28 mouse cellular contexts compared by ENCODE assay signal in the genomic region with DNA sequence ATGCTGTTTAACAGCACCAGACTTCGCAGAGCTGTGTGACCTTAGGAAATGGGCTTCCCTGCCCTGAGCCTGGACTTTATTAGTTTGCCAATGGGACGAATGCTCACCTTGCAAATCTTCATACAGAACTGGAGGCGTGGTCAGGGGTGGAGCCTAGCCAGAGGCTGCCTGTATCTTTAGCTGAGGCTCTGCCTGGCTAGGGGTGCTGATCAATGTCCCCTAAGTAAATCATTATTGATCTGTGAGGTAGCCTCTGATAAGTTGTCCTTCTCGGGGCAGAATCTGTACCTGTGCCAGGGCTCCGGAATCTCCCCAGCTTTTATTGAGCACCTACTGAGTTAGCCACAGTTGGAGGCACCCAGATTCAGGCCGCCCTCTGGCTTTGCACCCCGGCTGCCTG. TPM values are rescaled to one million over a fixed set of nuclear protein-coding genes. Genes with fewer than 3 reads are reported as not detected.
A peak's percentile ranks its signal among the peaks of the same experiment; 100 is the strongest.
DNase-seq lines count a peak whose midpoint lies in the region; ATAC-seq and TF ChIP-seq lines count a peak whose summit lies in the region.
"Had no signal": no experiment of that assay in that cellular context is flagged by ENCODE, and none has a peak within 500 bp of the region (broad histone marks: within the 10 kb centered on the region; RNA-seq: fewer than 3 reads in every experiment).

No protein-coding gene starts in this region.

- peaks cover 2% of the 10 kb centered on the region; the same call in 1 of the 2 replicates for H3K36me3 ChIP-seq in intestine, embryonic 16.5 days (ENCODE audit: control insufficient read depth, insufficient read depth, low read length)
- H3K36me3 ChIP-seq in liver, embryonic 12.5 days, result peaks cover 23% of the 10 kb centered on the region
- H3K36me3 ChIP-seq in liver, postnatal 0 days (replicated peaks; ENCODE audit: insufficient read depth, low read length), result peaks cover 18% of the 10 kb centered on the region
- H3K36me3 ChIP-seq in midbrain, embryonic 14.5 days (ENCODE audit: control insufficient read depth, insufficient read depth, low read length), result no peaks in the 10 kb centered on the region
- H3K36me3 ChIP-seq in forebrain, postnatal 0 days (ENCODE audit: insufficient read depth), result no peaks in the 10 kb centered on the region
- H3K36me3 ChIP-seq: heart, embryonic 10.5 days; heart, embryonic 15.5 days had no signal

- peak; percentile 20; the same call in 1 of the 2 replicates for ATAC-seq in intestine, embryonic 16.5 days
- ATAC-seq in liver, embryonic 12.5 days, result no peak
- ATAC-seq in liver, postnatal 0 days, result no peak
- ATAC-seq in midbrain, embryonic 14.5 days (ENCODE audit: low FRiP score, low TSS enrichment), result no peak
- no peak for ATAC-seq in forebrain, postnatal 0 days
- ATAC-seq: CD4-positive, CD25-positive, alpha-beta regulatory T cell, adult 4 months; forebrain, embryonic 14.5 days; hindbrain, embryonic 16.5 days; midbrain, embryonic 16.5 days had no signal

- peak overlapping the region; percentile 61; the same call in 1 of the 2 replicates for H3K9ac ChIP-seq in intestine, embryonic 16.5 days (ENCODE audit: low read depth, low read length)
- H3K9ac ChIP-seq in liver, embryonic 12.5 days, result 0 out of 2 replicates have a peak overlapping the region, but pooled peaks have one; percentile 5
- peak overlapping the region; percentile 36; the same call in 1 of the 2 replicates for H3K9ac ChIP-seq in liver, postnatal 0 days (replicated peaks)
- no peak overlapping the region for H3K9ac ChIP-seq in midbrain, embryonic 14.5 days (replicated peaks; ENCODE audit: low read length)
- H3K9ac ChIP-seq in forebrain, postnatal 0 days, result no peak overlapping the region
- H3K9ac ChIP-seq: heart, embryonic 15.5 days had no signal

- no peak for TF ChIP-seq CTCF in liver, postnatal 0 days (IDR thresholded peaks at IDR 0.05; ENCODE audit: low read depth)
- TF ChIP-seq CTCF in lung, adult 2 months (IDR thresholded peaks at IDR 0.05; ENCODE audit: insufficient read depth, low read length), result no peak
- TF ChIP-seq CTCF in forebrain, postnatal 0 days (IDR thresholded peaks at IDR 0.05; ENCODE audit: low read depth), result no peak

- no peak for TF ChIP-seq POLR2A in lung, adult 2 months (IDR thresholded peaks at IDR 0.05; ENCODE audit: borderline replicate concordance, extremely low read depth, low read depth, low read length)

- no peaks in the 10 kb centered on the region for H3K27me3 ChIP-seq in intestine, embryonic 16.5 days (replicated peaks; ENCODE audit: control insufficient read depth, insufficient read depth, low read length)
- H3K27me3 ChIP-seq in liver, embryonic 12.5 days (replicated peaks), result 0 out of 2 replicates have a peak, but pooled peaks cover 3% of the 10 kb centered on the region
- H3K27me3 ChIP-seq in liver, postnatal 0 days (ENCODE audit: insufficient read depth, low read length), result no peaks in the 10 kb centered on the region
- no peaks in the 10 kb centered on the region for H3K27me3 ChIP-seq in midbrain, embryonic 14.5 days (ENCODE audit: control insufficient read depth, insufficient read depth, low read length)
- no peaks in the 10 kb centered on the region for H3K27me3 ChIP-seq in forebrain, postnatal 0 days (ENCODE audit: insufficient read depth, low read length)
- H3K27me3 ChIP-seq: heart, embryonic 15.5 days had no signal

- H3K9me3 ChIP-seq in intestine, embryonic 16.5 days (ENCODE audit: control insufficient read depth, low read length), result peaks cover 2% of the 10 kb centered on the region; the same call in 1 of the 2 replicates
- peaks cover 3% of the 10 kb centered on the region; the same call in 1 of the 2 replicates for H3K9me3 ChIP-seq in liver, embryonic 12.5 days (replicated peaks)
- H3K9me3 ChIP-seq in liver, postnatal 0 days (ENCODE audit: low read length), result no peaks in the 10 kb centered on the region; the same call in 1 of the 2 replicates
- H3K9me3 ChIP-seq in midbrain, embryonic 14.5 days (ENCODE audit: control insufficient read depth, low read length), result no peaks in the 10 kb centered on the region
- H3K9me3 ChIP-seq in forebrain, postnatal 0 days (ENCODE audit: low read length), result no peaks in the 10 kb centered on the region
- H3K9me3 ChIP-seq: heart, embryonic 10.5 days; heart, embryonic 15.5 days had no signal

- H3K4me2 ChIP-seq in intestine, embryonic 16.5 days (ENCODE audit: low read depth, low read length), result peak overlapping the region; percentile 26
- H3K4me2 ChIP-seq in liver, embryonic 12.5 days, result no peak overlapping the region
- H3K4me2 ChIP-seq in liver, postnatal 0 days (ENCODE audit: low read depth, low read length), result peak overlapping the region; percentile 69
- no peak overlapping the region for H3K4me2 ChIP-seq in midbrain, embryonic 14.5 days (ENCODE audit: low read length)
- H3K4me2 ChIP-seq in forebrain, postnatal 0 days (ENCODE audit: low read depth), result no peak overlapping the region
- H3K4me2 ChIP-seq: heart, embryonic 15.5 days had no signal

- peak overlapping the region; percentile 38 for H3K4me3 ChIP-seq in intestine, embryonic 16.5 days (ENCODE audit: low read length)
- no peak overlapping the region for H3K4me3 ChIP-seq in liver, embryonic 12.5 days
- peak overlapping the region; percentile 49 for H3K4me3 ChIP-seq in liver, postnatal 0 days (ENCODE audit: low read depth, low read length)
- H3K4me3 ChIP-seq in lung, adult 2 months (replicated peaks; ENCODE audit: extremely low read depth, low read depth, low read length), result no peak overlapping the region
- H3K4me3 ChIP-seq in midbrain, embryonic 14.5 days (replicated peaks; ENCODE audit: low read depth, low read length), result no peak overlapping the region
- no peak overlapping the region for H3K4me3 ChIP-seq in forebrain, postnatal 0 days (ENCODE audit: low read depth, low read length)
- H3K4me3 ChIP-seq: gastrocnemius, adult 2 months; heart, embryonic 10.5 days; heart, embryonic 15.5 days had no signal

- peak overlapping the region; percentile 64 for H3K27ac ChIP-seq in intestine, embryonic 16.5 days (ENCODE audit: low read length)
- no peak overlapping the region for H3K27ac ChIP-seq in liver, embryonic 12.5 days
- peak overlapping the region; percentile 95 for H3K27ac ChIP-seq in liver, postnatal 0 days (ENCODE audit: low read depth)
- no peak overlapping the region for H3K27ac ChIP-seq in midbrain, embryonic 14.5 days (replicated peaks; ENCODE audit: low read depth, low read length)
- no peak overlapping the region for H3K27ac ChIP-seq in forebrain, postnatal 0 days (ENCODE audit: low read depth, low read length)
- H3K27ac ChIP-seq: gastrocnemius, adult 2 months; heart, embryonic 10.5 days; heart, embryonic 15.5 days; macrophage had no signal

- no peak for DNase-seq in liver, postnatal 0 days
- DNase-seq in heart, adult 18-20 months, result no peak
- DNase-seq in lung, adult 2 months, result no peak
- DNase-seq in midbrain, embryonic 14.5 days, result no peak
- no peak for DNase-seq in forebrain, postnatal 0 days
- DNase-seq: adrenal gland, postnatal 25 days; cerebellum, adult 18-20 months; cerebellum, postnatal 10 days; gastrocnemius, adult 2 months; gastrocnemius, postnatal 36 days; kidney, adult 9 months; kidney, postnatal 10 days; layer of hippocampus, adult 9-11 months; lung, adult 18-20 months; lung, postnatal 10 days; right cerebral cortex, postnatal 25 days; spleen, adult 18-20 months; thymus, adult 18-20 months; thymus, postnatal 25 days had no signal

- 60% methylated on average over 7 of the region's 7 CpGs for WGBS in intestine, embryonic 16.5 days
- 62% methylated on average over 7 of the region's 7 CpGs for WGBS in liver, embryonic 12.5 days (ENCODE audit: insufficient replicate concordance)
- WGBS in liver, postnatal 0 days (ENCODE audit: insufficient replicate concordance), result 56% methylated on average over 7 of the region's 7 CpGs
- 74% methylated on average over 7 of the region's 7 CpGs for WGBS in lung, adult 2 months
- WGBS in midbrain, embryonic 14.5 days, result 77% methylated on average over 7 of the region's 7 CpGs
- WGBS in forebrain, postnatal 0 days, result 75% methylated on average over 7 of the region's 7 CpGs

- H3K4me1 ChIP-seq in intestine, embryonic 16.5 days (ENCODE audit: control insufficient read depth, insufficient read depth, low read length), result peaks cover 13% of the 10 kb centered on the region
- H3K4me1 ChIP-seq in liver, embryonic 12.5 days, result peaks cover 57% of the 10 kb centered on the region
- H3K4me1 ChIP-seq in liver, postnatal 0 days (ENCODE audit: insufficient read depth), result peaks cover 23% of the 10 kb centered on the region
- H3K4me1 ChIP-seq in lung, adult 2 months (ENCODE audit: control insufficient read depth, insufficient read depth, low read length), result no peaks in the 10 kb centered on the region
- no peaks in the 10 kb centered on the region for H3K4me1 ChIP-seq in midbrain, embryonic 14.5 days (ENCODE audit: control insufficient read depth, insufficient read depth, low read length)
- H3K4me1 ChIP-seq in forebrain, postnatal 0 days (ENCODE audit: insufficient read depth), result no peaks in the 10 kb centered on the region

- TF ChIP-seq EP300 in liver, postnatal 0 days (IDR thresholded peaks at IDR 0.05; ENCODE audit: low read depth), result no peak

RNA-seq across cellular contexts. Expression of a gene that starts 8.1 kb away (rescaled TPM):
- 123 and 180 TPM in 2 replicates for polyA plus RNA-seq in intestine, embryonic 16.5 days (2015; fragmentation: Nextera tagmentation; extraction: Ambion mirVana)
- 17.3 and 17.8 TPM in 2 replicates for polyA plus RNA-seq in liver, embryonic 12.5 days (2016; fragmentation: Nextera tagmentation; extraction: Ambion mirVana)
- 181 and 183 TPM in 2 replicates for polyA plus RNA-seq in liver, postnatal 0 days (2015; fragmentation: Nextera tagmentation; extraction: Ambion mirVana)
- total RNA-seq in heart, adult 18-20 months (2021), result under 1 TPM; 0.31 to 0.74 TPM
- polyA plus RNA-seq in lung, adult 2 months (2012; rRNA removed), result 0.15 and 0.47 TPM in 2 replicates
- 0.09 and 0.31 TPM in 2 replicates for polyA plus RNA-seq in midbrain, embryonic 14.5 days (2014; fragmentation: Nextera tagmentation; extraction: Ambion mirVana)
- 0.38 and 0.43 TPM in 2 replicates for total RNA-seq in forebrain, postnatal 0 days (2014; rRNA removed)
- polyA plus RNA-seq in forebrain, postnatal 0 days (2015; fragmentation: Nextera tagmentation; extraction: Ambion mirVana), result 0.29 and 0.40 TPM in 2 replicates
- total RNA-seq: gastrocnemius, adult 2 months had no signal
- polyA plus RNA-seq: CD4-positive, CD25-positive, alpha-beta regulatory T cell, adult 4 months had no signal

RNA-seq across cellular contexts. Expression of a gene that starts 15.1 kb away (rescaled TPM):
- polyA plus RNA-seq in intestine, embryonic 16.5 days (2015; fragmentation: Nextera tagmentation; extraction: Ambion mirVana), result 214 and 225 TPM in 2 replicates
- 167 and 168 TPM in 2 replicates for polyA plus RNA-seq in liver, embryonic 12.5 days (2016; fragmentation: Nextera tagmentation; extraction: Ambion mirVana)
- 93.2 and 93.9 TPM in 2 replicates for polyA plus RNA-seq in liver, postnatal 0 days (2015; fragmentation: Nextera tagmentation; extraction: Ambion mirVana)
- 100 to 1,000 TPM; 118 to 132 TPM for total RNA-seq in heart, adult 18-20 months (2021)
- polyA plus RNA-seq in lung, adult 2 months (2012; rRNA removed), result 147 and 176 TPM in 2 replicates
- polyA plus RNA-seq in midbrain, embryonic 14.5 days (2014; fragmentation: Nextera tagmentation; extraction: Ambion mirVana), result 236 and 240 TPM in 2 replicates
- 194 and 215 TPM in 2 replicates for total RNA-seq in forebrain, postnatal 0 days (2014; rRNA removed)
- 167 and 194 TPM in 2 replicates for polyA plus RNA-seq in forebrain, postnatal 0 days (2015; fragmentation: Nextera tagmentation; extraction: Ambion mirVana)

RNA-seq across cellular contexts. Expression of a gene that starts 20.8 kb away (rescaled TPM):
- 48.7 and 53.8 TPM in 2 replicates for polyA plus RNA-seq in intestine, embryonic 16.5 days (2015; fragmentation: Nextera tagmentation; extraction: Ambion mirVana)
- polyA plus RNA-seq in liver, embryonic 12.5 days (2016; fragmentation: Nextera tagmentation; extraction: Ambion mirVana), result 48.5 and 50.8 TPM in 2 replicates
- 7.4 and 8.1 TPM in 2 replicates for polyA plus RNA-seq in liver, postnatal 0 days (2015; fragmentation: Nextera tagmentation; extraction: Ambion mirVana)
- total RNA-seq in heart, adult 18-20 months (2021), result 10 to 100 TPM; 12.8 to 14.8 TPM
- polyA plus RNA-seq in lung, adult 2 months (2012; rRNA removed), result 31.7 and 59.6 TPM in 2 replicates
- polyA plus RNA-seq in midbrain, embryonic 14.5 days (2014; fragmentation: Nextera tagmentation; extraction: Ambion mirVana), result 31.2 and 38.2 TPM in 2 replicates
- total RNA-seq in forebrain, postnatal 0 days (2014; rRNA removed), result 69.0 and 74.6 TPM in 2 replicates
- 45.9 and 52.5 TPM in 2 replicates for polyA plus RNA-seq in forebrain, postnatal 0 days (2015; fragmentation: Nextera tagmentation; extraction: Ambion mirVana)

RNA-seq across cellular contexts. Expression of a gene that starts 30.6 kb away (rescaled TPM):
- polyA plus RNA-seq in intestine, embryonic 16.5 days (2015; fragmentation: Nextera tagmentation; extraction: Ambion mirVana), result 204 TPM in 2 replicates
- 89.2 and 91.3 TPM in 2 replicates for polyA plus RNA-seq in liver, embryonic 12.5 days (2016; fragmentation: Nextera tagmentation; extraction: Ambion mirVana)
- polyA plus RNA-seq in liver, postnatal 0 days (2015; fragmentation: Nextera tagmentation; extraction: Ambion mirVana), result 50.2 and 50.6 TPM in 2 replicates
- 100 to 1,000 TPM in 1 of 2 experiments, 10 to 100 TPM in 1; 99.5 to 102 TPM for total RNA-seq in heart, adult 18-20 months (2021)
- 182 and 183 TPM in 2 replicates for polyA plus RNA-seq in lung, adult 2 months (2012; rRNA removed)
- polyA plus RNA-seq in midbrain, embryonic 14.5 days (2014; fragmentation: Nextera tagmentation; extraction: Ambion mirVana), result 259 and 292 TPM in 2 replicates
- total RNA-seq in forebrain, postnatal 0 days (2014; rRNA removed), result 176 and 215 TPM in 2 replicates
- polyA plus RNA-seq in forebrain, postnatal 0 days (2015; fragmentation: Nextera tagmentation; extraction: Ambion mirVana), result 326 and 360 TPM in 2 replicates

RNA-seq across cellular contexts. Expression of a gene that starts 44.4 kb away (rescaled TPM):
- polyA plus RNA-seq in intestine, embryonic 16.5 days (2015; fragmentation: Nextera tagmentation; extraction: Ambion mirVana), result 46.2 and 47.4 TPM in 2 replicates
- polyA plus RNA-seq in liver, embryonic 12.5 days (2016; fragmentation: Nextera tagmentation; extraction: Ambion mirVana), result 74.0 and 76.0 TPM in 2 replicates
- polyA plus RNA-seq in liver, postnatal 0 days (2015; fragmentation: Nextera tagmentation; extraction: Ambion mirVana), result 29.7 and 33.8 TPM in 2 replicates
- 10 to 100 TPM; 33.8 to 34.9 TPM for total RNA-seq in heart, adult 18-20 months (2021)
- polyA plus RNA-seq in lung, adult 2 months (2012; rRNA removed), result 66.7 and 83.6 TPM in 2 replicates
- polyA plus RNA-seq in midbrain, embryonic 14.5 days (2014; fragmentation: Nextera tagmentation; extraction: Ambion mirVana), result 8.1 and 12.4 TPM in 2 replicates
- 21.6 and 27.2 TPM in 2 replicates for total RNA-seq in forebrain, postnatal 0 days (2014; rRNA removed)
- polyA plus RNA-seq in forebrain, postnatal 0 days (2015; fragmentation: Nextera tagmentation; extraction: Ambion mirVana), result 12.4 and 15.7 TPM in 2 replicates

Comparison
In these comparisons a context has a peak if more than half of its experiments do, and no peak if none do; other contexts are left out.
1. H3K27ac ChIP-seq: peak in intestine, embryonic 16.5 days (single experiment) and liver, postnatal 0 days (single experiment); none in liver, embryonic 12.5 days (single experiment), midbrain, embryonic 14.5 days (single experiment) and forebrain, postnatal 0 days (single experiment).
2. H3K4me2 ChIP-seq: peak in intestine, embryonic 16.5 days (single experiment) and liver, postnatal 0 days (single experiment); none in liver, embryonic 12.5 days (single experiment), midbrain, embryonic 14.5 days (single experiment) and forebrain, postnatal 0 days (single experiment).
3. H3K4me3 ChIP-seq: peak in intestine, embryonic 16.5 days (single experiment) and liver, postnatal 0 days (single experiment); none in liver, embryonic 12.5 days (single experiment), lung, adult 2 months (single experiment), midbrain, embryonic 14.5 days (single experiment) and forebrain, postnatal 0 days (single experiment).
4. H3K9ac ChIP-seq: peak in intestine, embryonic 16.5 days (single experiment), liver, embryonic 12.5 days (single experiment) and liver, postnatal 0 days (single experiment); none in midbrain, embryonic 14.5 days (single experiment) and forebrain, postnatal 0 days (single experiment).
5. RNA of a gene that starts 8.1 kb away (polyA plus RNA-seq): 181 to 183 TPM in liver, postnatal 0 days, 123 to 180 TPM in intestine, embryonic 16.5 days and 17.3 to 17.8 TPM in liver, embryonic 12.5 days; 0.15 to 0.47 TPM in lung, adult 2 months, 0.29 to 0.40 TPM in forebrain, postnatal 0 days and 0.09 to 0.31 TPM in midbrain, embryonic 14.5 days; every median in the first group is over 10 times any median in the second.